Comparison of ENCODE assay signal across 8 mouse cellular contexts in genomic region chr9:7960382-7960781, GRCm38 (mm10). TPM values are rescaled to one million over a fixed set of nuclear protein-coding genes. Genes with fewer than 3 reads are reported as not detected.
DNase-seq lines count a peak whose midpoint lies in the region; ATAC-seq and TF ChIP-seq lines count a peak whose summit lies in the region.

No protein-coding gene starts in this region.

- peak overlapping the region; percentile 16; the same call in 1 of the 2 replicates for H3K27ac ChIP-seq in ES-E14 (ENCODE audit: insufficient read depth, low read depth, low read length, poor library complexity, severe bottlenecking)
- peak overlapping the region; percentile 52; the same call in 1 of the 2 replicates for H3K27ac ChIP-seq in forebrain, embryonic 14.5 days (ENCODE audit: low read depth, low read length)
- H3K27ac ChIP-seq in heart, postnatal 0 days (ENCODE audit: low read depth): peak overlapping the region; percentile 55
- 0 out of 2 replicates have a peak overlapping the region, but pooled peaks have one; percentile 48 for H3K27ac ChIP-seq in midbrain, embryonic 15.5 days

- no peak overlapping the region for H3K4me3 ChIP-seq in ES-E14 (ENCODE audit: insufficient read depth in 1 of 2, low read depth in 1 of 2, low read length in 2 of 2, poor library complexity in 1 of 2, severe bottlenecking in 1 of 2)
- no peak overlapping the region for H3K4me3 ChIP-seq in forebrain, embryonic 14.5 days (ENCODE audit: low read depth, low read length)
- no peak overlapping the region for H3K4me3 ChIP-seq in heart, postnatal 0 days (ENCODE audit: low read depth, low read length)
- no peak overlapping the region for H3K4me3 ChIP-seq in midbrain, embryonic 15.5 days

- ATAC-seq in forebrain, embryonic 14.5 days: peak; percentile 83
- ATAC-seq in heart, postnatal 0 days (ENCODE audit: insufficient read depth, low read depth): peak; percentile 62
- peak; percentile 84 for ATAC-seq in midbrain, embryonic 15.5 days (replicated peaks)
- no peak for ATAC-seq in megakaryocyte progenitor cell, adult 5-6 weeks (replicated peaks; ENCODE audit: poor library complexity)

- no peak for DNase-seq in ES-E14 (ENCODE audit: low read depth, low spot score)
- DNase-seq in adrenal gland, postnatal 36 days: peak; percentile 38 to 49
- DNase-seq in forebrain, embryonic 14.5 days (ENCODE audit: low spot score): peak; percentile 92
- peak; percentile 62 for DNase-seq in heart, postnatal 0 days (ENCODE audit: low spot score)
- DNase-seq in layer of hippocampus, adult 9-11 months: peak; percentile 49
- no peak for DNase-seq in thymus, postnatal 0 days (ENCODE audit: low spot score)

- TF ChIP-seq EP300 in heart, postnatal 0 days (IDR thresholded peaks at IDR 0.05; ENCODE audit: low read depth): no peak

- H3K4me2 ChIP-seq in forebrain, embryonic 14.5 days (ENCODE audit: low read length): no peak overlapping the region
- H3K4me2 ChIP-seq in heart, postnatal 0 days (ENCODE audit: low read depth, low read length): no peak overlapping the region
- H3K4me2 ChIP-seq in midbrain, embryonic 15.5 days: no peak overlapping the region

- in situ Hi-C loops in ES-E14 (cut with MboI; ENCODE audit: low sequenced_read_pairs in 2 of 2, unreplicated experiment in 2 of 2): no loop called here

- no peak for TF ChIP-seq CTCF in heart, postnatal 0 days (IDR thresholded peaks at IDR 0.05; ENCODE audit: low read depth)

- peaks cover 15 to 21% of the 10 kb centered on the region in 2 experiments for H3K4me1 ChIP-seq in ES-E14 (ENCODE audit: control insufficient read depth in 2 of 2, insufficient read depth in 2 of 2, low read length in 2 of 2, poor library complexity in 1 of 2)
- H3K4me1 ChIP-seq in forebrain, embryonic 14.5 days (ENCODE audit: control insufficient read depth, insufficient read depth, low read length): peaks cover 25% of the 10 kb centered on the region
- peaks cover 33% of the 10 kb centered on the region for H3K4me1 ChIP-seq in heart, postnatal 0 days (ENCODE audit: control insufficient read depth, insufficient read depth)
- H3K4me1 ChIP-seq in midbrain, embryonic 15.5 days: peaks cover 13% of the 10 kb centered on the region

- H3K27me3 ChIP-seq in forebrain, embryonic 14.5 days (replicated peaks; ENCODE audit: control insufficient read depth, insufficient read depth, low read length): no peaks in the 10 kb centered on the region
- no peaks in the 10 kb centered on the region for H3K27me3 ChIP-seq in heart, postnatal 0 days (ENCODE audit: control insufficient read depth, insufficient read depth, low read length)
- H3K27me3 ChIP-seq in midbrain, embryonic 15.5 days (replicated peaks): no peaks in the 10 kb centered on the region

- no peaks in the 10 kb centered on the region for H3K9me3 ChIP-seq in ES-E14 (ENCODE audit: control insufficient read depth, insufficient read depth, low read depth, low read length)
- no peaks in the 10 kb centered on the region for H3K9me3 ChIP-seq in forebrain, embryonic 14.5 days (replicated peaks; ENCODE audit: control insufficient read depth, low read length)
- no peaks in the 10 kb centered on the region for H3K9me3 ChIP-seq in heart, postnatal 0 days (replicated peaks; ENCODE audit: control insufficient read depth, low read length)
- no peaks in the 10 kb centered on the region for H3K9me3 ChIP-seq in midbrain, embryonic 15.5 days

- H3K9ac ChIP-seq in ES-E14 (ENCODE audit: insufficient read depth, low read depth, low read length, poor library complexity, severe bottlenecking): peak overlapping the region; percentile 23; the same call in 1 of the 2 replicates
- no peak overlapping the region for H3K9ac ChIP-seq in forebrain, embryonic 14.5 days (ENCODE audit: low read length)
- H3K9ac ChIP-seq in heart, postnatal 0 days (replicated peaks; ENCODE audit: low read depth, low read length): no peak overlapping the region
- H3K9ac ChIP-seq in midbrain, embryonic 15.5 days: no peak overlapping the region

- WGBS in forebrain, embryonic 14.5 days: 51% methylated on average over 9 of the region's 9 CpGs
- 49% methylated on average over 9 of the region's 9 CpGs for WGBS in heart, postnatal 0 days
- 56% methylated on average over 9 of the region's 9 CpGs for WGBS in midbrain, embryonic 15.5 days

- H3K36me3 ChIP-seq in ES-E14 (ENCODE audit: control insufficient read depth, insufficient read depth, low read length, poor library complexity, severe bottlenecking): peaks cover 11% of the 10 kb centered on the region
- H3K36me3 ChIP-seq in forebrain, embryonic 14.5 days (ENCODE audit: control insufficient read depth, insufficient read depth, low read length): 0 out of 2 replicates have a peak, but pooled peaks cover 2% of the 10 kb centered on the region
- H3K36me3 ChIP-seq in heart, postnatal 0 days (replicated peaks; ENCODE audit: control insufficient read depth, insufficient read depth, low read length): 0 out of 2 replicates have a peak, but pooled peaks cover 8% of the 10 kb centered on the region
- H3K36me3 ChIP-seq in midbrain, embryonic 15.5 days (replicated peaks): no peaks in the 10 kb centered on the region

TF ChIP-seq in ES-E14, 5 proteins besides CTCF, POLR2A, EP300 and RAD21:
- TF ChIP-seq HCFC1 (IDR thresholded peaks at IDR 0.05; ENCODE audit: borderline replicate concordance, insufficient read depth, low read length) (no peak), ZC3H11A (IDR thresholded peaks at IDR 0.05; ENCODE audit: borderline replicate concordance, low read depth, low read length) (no peak)

RNA-seq across cellular contexts. Expression of gene Yap1, which starts 44.0 kb away (rescaled TPM):
- 50.4 and 58.5 TPM in 2 replicates for total RNA-seq in ES-E14 (2012; rRNA removed)
- 10 to 100 TPM; 79.7 to 81.0 TPM for total RNA-seq in adrenal gland, postnatal 36 days (2021)
- 7.6 and 8.7 TPM in 2 replicates for polyA plus RNA-seq in forebrain, embryonic 14.5 days (2014; fragmentation: Nextera tagmentation; extraction: Ambion mirVana)
- 50.6 and 64.9 TPM in 2 replicates for total RNA-seq in heart, postnatal 0 days (2014; rRNA removed; ENCODE audit: low replicate concordance)
- 12.8 and 12.9 TPM in 2 replicates for polyA plus RNA-seq in heart, postnatal 0 days (2015; fragmentation: Nextera tagmentation; extraction: Ambion mirVana)
- polyA plus RNA-seq in midbrain, embryonic 15.5 days (2015; fragmentation: Nextera tagmentation; extraction: Ambion mirVana): 8.0 and 9.2 TPM in 2 replicates
- total RNA-seq in megakaryocyte progenitor cell, adult 5-6 weeks (2015): not detected in 2 replicates
- total RNA-seq in megakaryocyte progenitor cell, adult 5-6 weeks (2017): not detected in 2 replicates
- 5.3 and 5.5 TPM in 2 replicates for polyA plus RNA-seq in thymus, postnatal 0 days (2015; fragmentation: Nextera tagmentation; extraction: Ambion mirVana)

Comparison
In these comparisons a context has a peak if more than half of its experiments do, and no peak if none do; other contexts are left out.
1. DNase-seq: peak in adrenal gland, postnatal 36 days (2 of 2), forebrain, embryonic 14.5 days (single experiment), heart, postnatal 0 days (single experiment) and layer of hippocampus, adult 9-11 months (single experiment); none in ES-E14 (single experiment) and thymus, postnatal 0 days (single experiment).
2. RNA of gene Yap1, which starts 44.0 kb away (total RNA-seq): 79.7 to 81.0 TPM in adrenal gland, postnatal 36 days, 50.6 to 64.9 TPM in heart, postnatal 0 days and 50.4 to 58.5 TPM in ES-E14; not detected in megakaryocyte progenitor cell, adult 5-6 weeks; every median in the first group is over 10 times any median in the second.
3. Peak in every context shown above with its lines, with median percentiles within 50 percentile points of each other: H3K27ac ChIP-seq.